Comparison of ENCODE assay signal across 29 mouse cellular contexts in genomic region chr14:12504191-12504947, GRCm38 (mm10).
DNase-seq lines count a peak whose midpoint lies in the region; ATAC-seq lines count a peak whose summit lies in the region.
"Had no signal": no experiment of that assay in that cellular context is flagged by ENCODE, and none has a peak within 500 bp of the region (broad histone marks: within the 10 kb centered on the region; RNA-seq: fewer than 3 reads in every experiment).

No protein-coding gene starts in this region.

- intact Hi-C loops in left cerebral cortex, postnatal 36 days (cut with DNase I): no loop called here

- H3K9ac ChIP-seq in forebrain, embryonic 15.5 days (replicated peaks): no peak overlapping the region
- H3K9ac ChIP-seq in forebrain, embryonic 14.5 days (ENCODE audit: low read length): no peak overlapping the region
- H3K9ac ChIP-seq: forebrain, embryonic 13.5 days; hindbrain, embryonic 14.5 days; limb, embryonic 12.5 days; liver, embryonic 15.5 days; lung, embryonic 14.5 days; midbrain, embryonic 15.5 days; neural tube, embryonic 15.5 days; stomach, embryonic 15.5 days had no signal

- H3K27ac ChIP-seq in forebrain, embryonic 15.5 days (replicated peaks): 0 out of 2 replicates have a peak overlapping the region, but pooled peaks have one; percentile 23
- H3K27ac ChIP-seq in forebrain, embryonic 14.5 days (ENCODE audit: low read depth, low read length): no peak overlapping the region
- H3K27ac ChIP-seq: forebrain, embryonic 13.5 days; gastrocnemius, adult 2 months; hindbrain, embryonic 14.5 days; limb, embryonic 12.5 days; liver, embryonic 15.5 days; midbrain, embryonic 15.5 days; neural tube, embryonic 15.5 days; stomach, embryonic 15.5 days had no signal

- H3K9me3 ChIP-seq in forebrain, embryonic 15.5 days: no peaks in the 10 kb centered on the region
- H3K9me3 ChIP-seq in forebrain, embryonic 14.5 days (replicated peaks; ENCODE audit: control insufficient read depth, low read length): no peaks in the 10 kb centered on the region
- H3K9me3 ChIP-seq: forebrain, embryonic 13.5 days; limb, embryonic 12.5 days; liver, embryonic 15.5 days; midbrain, embryonic 15.5 days; neural tube, embryonic 15.5 days; stomach, embryonic 15.5 days had no signal

- no peak overlapping the region for H3K4me3 ChIP-seq in forebrain, embryonic 15.5 days
- H3K4me3 ChIP-seq in forebrain, embryonic 14.5 days (ENCODE audit: low read depth, low read length): no peak overlapping the region
- H3K4me3 ChIP-seq: forebrain, embryonic 13.5 days; gastrocnemius, adult 2 months; limb, embryonic 12.5 days; liver, embryonic 15.5 days; midbrain, embryonic 15.5 days; neural tube, embryonic 15.5 days; stomach, embryonic 15.5 days had no signal

- 0 out of 2 replicates have a peak, but pooled peaks cover 4% of the 10 kb centered on the region for H3K4me1 ChIP-seq in forebrain, embryonic 15.5 days
- H3K4me1 ChIP-seq in forebrain, embryonic 14.5 days (ENCODE audit: control insufficient read depth, insufficient read depth, low read length): no peaks in the 10 kb centered on the region
- H3K4me1 ChIP-seq: forebrain, embryonic 13.5 days; limb, embryonic 12.5 days; liver, embryonic 15.5 days; midbrain, embryonic 15.5 days; neural tube, embryonic 15.5 days; stomach, embryonic 15.5 days had no signal

- DNase-seq in forebrain, embryonic 14.5 days (ENCODE audit: low spot score): no peak
- DNase-seq in layer of hippocampus, adult 9-11 months: peak; percentile 37
- no peak for DNase-seq in layer of hippocampus, postnatal 10 days (ENCODE audit: low spot score in 2 of 2)
- DNase-seq in brain, adult 2 months (ENCODE audit: low read depth, low spot score): peak; percentile 82
- DNase-seq in left cerebral cortex, postnatal 36 days (ENCODE audit: low spot score in 2 of 2): peak; percentile 32 to 56
- DNase-seq in MN1 (ENCODE audit: low spot score): no peak
- DNase-seq: adrenal gland, adult 8-10 months; cerebellum, adult 8-10 months; cerebellum, postnatal 25 days; gastrocnemius, adult 2 months; gastrocnemius, postnatal 36 days; heart, adult 18-20 months; heart, postnatal 4 days; kidney, adult 9 months; kidney, postnatal 10 days; lung, embryonic 14.5 days; lung, postnatal 14 days; thymus, postnatal 14 days had no signal

- H3K27me3 ChIP-seq in forebrain, embryonic 15.5 days: no peaks in the 10 kb centered on the region
- no peaks in the 10 kb centered on the region for H3K27me3 ChIP-seq in forebrain, embryonic 14.5 days (replicated peaks; ENCODE audit: control insufficient read depth, insufficient read depth, low read length)
- H3K27me3 ChIP-seq: CH12.LX; forebrain, embryonic 13.5 days; limb, embryonic 12.5 days; liver, embryonic 15.5 days; midbrain, embryonic 15.5 days; neural tube, embryonic 15.5 days; stomach, embryonic 15.5 days had no signal

- peaks cover 9% of the 10 kb centered on the region; the same call in 1 of the 2 replicates for H3K36me3 ChIP-seq in forebrain, embryonic 15.5 days
- no peaks in the 10 kb centered on the region for H3K36me3 ChIP-seq in forebrain, embryonic 14.5 days (ENCODE audit: control insufficient read depth, insufficient read depth, low read length)
- H3K36me3 ChIP-seq: limb, embryonic 12.5 days; liver, embryonic 15.5 days; stomach, embryonic 15.5 days had no signal

- 79% methylated on average over 12 of the region's 12 CpGs for WGBS in forebrain, embryonic 15.5 days
- WGBS in forebrain, embryonic 14.5 days: 83% methylated on average over 12 of the region's 12 CpGs

- no peak for ATAC-seq in forebrain, embryonic 15.5 days (replicated peaks)
- no peak for ATAC-seq in forebrain, embryonic 14.5 days
- ATAC-seq: forebrain, embryonic 13.5 days; intestine, postnatal 0 days; midbrain, embryonic 15.5 days had no signal

- no peak overlapping the region for H3K4me2 ChIP-seq in forebrain, embryonic 15.5 days (replicated peaks)
- H3K4me2 ChIP-seq in forebrain, embryonic 14.5 days (ENCODE audit: low read length): no peak overlapping the region
- H3K4me2 ChIP-seq: forebrain, embryonic 13.5 days; heart, embryonic 11.5 days; hindbrain, embryonic 14.5 days; limb, embryonic 12.5 days; liver, embryonic 15.5 days; lung, embryonic 14.5 days; midbrain, embryonic 15.5 days; neural tube, embryonic 15.5 days; stomach, embryonic 15.5 days had no signal

Comparison
In these comparisons a context has a peak if more than half of its experiments do, and no peak if none do; other contexts are left out.
1. DNase-seq: peak in layer of hippocampus, adult 9-11 months (single experiment), brain, adult 2 months (single experiment) and left cerebral cortex, postnatal 36 days (2 of 2); none in forebrain, embryonic 14.5 days (single experiment), layer of hippocampus, postnatal 10 days (0 of 2) and MN1 (single experiment).